Mouse (Mus musculus) urinary bladder, postnatal 10 days (tissue): ENCODE results near the gene Tmem62.
"Not testable (repeated sequence)": the region's sequence is repeated elsewhere in the genome, so short reads cannot be mapped to it uniquely, and the experiment has no call there.

Experiments used
- DNase-seq: peaks from one replicate; pipeline ENCODE4 v3.0.0; 2022; ENCODE audit warnings: low spot score

Tmem62 gene

GRCm38 (mm10) chr2:120976990-120977925 lies at the start of gene Tmem62:
Gene Tmem62 (plus strand): TSS chr2:120977017.
- DNase-seq: no peak

DNA sequence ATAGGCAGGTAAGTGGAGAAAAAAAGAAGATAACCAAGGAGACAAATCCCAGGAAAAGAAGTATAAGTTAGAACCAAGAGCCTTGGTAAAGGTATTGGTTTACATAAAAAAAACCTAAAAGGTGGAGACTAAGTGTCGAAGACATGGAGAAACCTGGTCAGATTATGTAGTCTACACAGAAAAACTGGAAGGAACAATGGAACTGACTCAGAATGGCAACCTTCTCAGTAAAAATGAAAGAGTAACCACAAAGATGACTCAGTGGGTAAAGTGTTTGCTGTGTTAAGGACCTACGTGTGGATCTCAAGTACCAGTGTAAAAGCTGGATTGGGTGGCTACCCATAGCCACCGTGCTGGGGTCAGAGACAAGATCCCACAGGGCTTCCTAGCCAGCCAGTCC lies 43.8 kb upstream of the Tmem62 start:
- DNase-seq: no peak

- DNase-seq: no peak
Measured at GRCm38 (mm10) chr2:120951208-120951607, 25.6 kb upstream of the Tmem62 start.

DNA sequence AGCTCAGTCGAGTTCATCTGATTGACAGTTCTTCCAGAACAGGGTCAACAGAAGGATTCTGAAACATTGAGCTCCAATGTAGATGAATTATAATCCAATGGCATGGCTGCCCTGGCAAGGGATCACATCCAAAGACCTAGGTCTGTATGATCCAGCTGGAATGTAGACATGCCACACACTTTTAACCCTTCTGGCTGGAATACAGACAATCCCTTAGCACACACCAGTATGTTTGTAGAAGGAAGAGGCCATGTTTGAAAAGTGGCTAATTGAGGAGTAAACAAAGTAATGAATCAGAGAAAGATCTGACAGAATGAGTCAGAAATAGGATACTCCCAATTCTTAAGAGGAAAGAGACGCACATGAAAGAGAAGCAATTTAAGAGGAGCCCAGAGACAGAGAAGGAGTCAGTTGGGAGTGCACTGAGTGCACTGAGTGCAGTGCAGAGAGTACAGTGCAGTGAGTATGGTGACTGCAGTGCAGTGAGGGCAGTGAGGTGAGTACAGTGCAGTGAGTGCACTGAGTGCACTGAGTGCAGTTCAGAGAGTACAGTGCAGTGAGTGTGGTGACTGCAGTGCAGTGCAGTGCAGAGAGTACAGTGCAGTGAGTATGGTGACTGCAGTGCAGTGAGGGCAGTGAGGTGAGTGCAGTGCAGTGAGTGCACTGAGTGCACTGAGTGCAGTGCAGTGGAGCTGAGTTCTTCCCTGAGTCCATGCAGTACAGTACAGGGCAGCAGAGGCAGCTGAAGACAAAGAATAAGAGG lies 24.5 kb upstream of the Tmem62 start:
- no peak for DNase-seq

DNA sequence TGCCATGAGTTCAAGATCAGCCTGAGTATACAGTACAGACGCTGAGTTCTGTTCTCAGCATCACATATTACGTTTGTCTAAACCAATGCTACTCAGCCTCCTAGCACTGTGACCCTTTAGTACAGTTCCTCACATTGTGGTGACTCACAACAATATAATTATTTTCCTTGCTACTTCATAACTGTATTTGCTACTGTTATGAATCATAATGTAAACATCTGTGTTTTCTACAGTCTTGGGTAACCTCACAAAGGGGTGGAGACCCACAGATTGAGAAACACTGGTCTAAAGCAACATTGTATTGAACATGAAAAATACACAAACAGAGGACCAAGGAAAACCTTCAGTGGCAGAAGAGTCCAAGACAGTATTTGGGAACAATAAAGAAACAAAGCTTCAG lies 17.5 kb upstream of the Tmem62 start:
- no peak for DNase-seq

GRCm38 (mm10) chr2:120959827-120960226 lies 17.0 kb upstream of the Tmem62 start:
- DNase-seq: no peak

GRCm38 (mm10) chr2:120960261-120960660 lies 16.6 kb upstream of the Tmem62 start:
- no peak for DNase-seq

DNA sequence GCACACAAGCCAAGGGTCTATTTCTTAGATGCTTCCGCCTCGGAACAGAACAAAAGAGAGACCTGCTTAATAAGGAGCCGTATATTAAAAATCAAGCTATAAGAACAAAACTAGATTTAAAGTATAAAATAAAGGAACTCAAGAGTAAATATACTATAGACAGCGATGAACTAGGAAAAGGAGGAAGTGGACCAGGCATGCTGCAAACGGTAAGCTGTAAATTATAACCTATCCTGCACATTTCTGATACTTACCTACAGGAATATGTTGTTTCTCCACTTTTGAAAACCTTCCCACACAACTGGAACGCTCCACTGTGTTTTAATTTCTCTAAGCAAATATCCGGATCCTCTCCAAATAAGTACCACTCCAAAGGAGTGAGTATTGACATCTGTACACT lies 13.7 kb upstream of the Tmem62 start:
- no peak for DNase-seq

DNA sequence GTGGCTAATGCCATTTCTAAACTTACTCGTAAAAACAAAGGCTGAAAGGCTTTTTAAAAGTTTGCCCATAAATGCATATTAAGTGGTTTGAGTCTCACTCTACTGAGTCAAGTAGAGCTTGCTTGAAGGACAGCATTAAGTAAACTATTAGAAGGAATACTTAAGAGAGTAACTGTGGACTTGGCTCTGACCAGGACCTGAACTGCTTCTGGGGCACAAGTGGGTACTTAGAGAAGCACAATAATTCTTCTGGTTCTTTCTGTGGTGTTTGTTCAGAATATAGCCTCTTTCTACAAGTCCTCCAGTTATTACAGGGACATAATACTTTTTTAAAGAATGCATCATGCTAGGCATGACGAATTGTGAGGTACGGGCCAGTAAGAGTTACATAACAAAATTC lies 11.3 kb upstream of the Tmem62 start:
- DNase-seq: no peak

DNA sequence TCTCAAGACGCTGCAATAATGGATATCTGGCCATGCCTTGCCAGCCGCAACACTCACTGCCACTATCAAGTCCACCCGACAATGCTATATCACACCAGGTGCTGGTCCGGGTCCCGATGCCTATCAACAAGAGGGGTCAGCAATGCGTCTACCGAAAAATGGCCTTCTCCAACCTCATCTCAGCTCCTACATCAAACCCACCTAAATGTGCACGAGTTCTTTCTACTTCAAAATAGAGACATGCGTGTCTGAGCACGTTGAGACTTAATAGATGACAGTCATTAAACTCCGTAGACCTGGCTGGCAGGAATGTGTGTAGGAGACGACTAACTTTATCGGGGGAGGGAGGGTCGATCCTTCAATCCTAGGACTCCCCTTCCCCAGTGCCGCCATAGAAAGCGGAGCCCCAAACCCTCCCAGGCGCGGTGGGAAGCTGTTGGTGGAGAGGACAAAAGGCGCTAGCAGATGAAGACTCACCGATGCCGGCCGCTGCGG lies 6.7 kb upstream of the Tmem62 start:
- DNase-seq: no peak

DNA sequence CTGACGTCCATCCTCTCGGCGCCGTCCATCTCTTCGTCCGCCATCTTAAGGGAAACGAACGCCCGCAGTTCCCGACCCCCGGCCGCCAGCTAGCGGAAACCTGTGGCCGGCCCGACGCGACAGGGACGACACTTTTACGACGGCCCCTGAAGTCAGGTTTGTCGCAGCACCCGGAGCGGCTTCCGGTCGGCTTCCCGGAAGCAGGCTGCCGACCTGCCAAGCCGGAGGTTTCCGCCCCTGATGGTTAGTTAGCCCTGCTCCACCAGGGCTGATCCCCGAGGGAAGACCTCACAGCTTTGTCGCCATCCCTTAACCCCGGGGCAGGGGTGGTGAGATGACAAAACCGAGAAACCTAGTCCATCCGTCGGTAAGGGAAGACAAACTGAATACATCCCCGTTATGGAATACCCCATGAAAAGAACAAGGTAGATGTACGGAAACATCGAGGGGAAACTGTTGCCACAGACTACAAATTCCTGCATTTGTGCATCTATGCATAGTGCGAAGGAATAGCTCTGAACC lies 6.2 kb upstream of the Tmem62 start, which contains the start of gene Ubr1:
Ubr1 (minus strand) TSS at position 157 of the 522 bp plus-strand sequence.
- DNase-seq: peak; percentile 25

GRCm38 (mm10) chr2:120971766-120972165 lies 5.1 kb upstream of the Tmem62 start:
- no peak for DNase-seq

DNA sequence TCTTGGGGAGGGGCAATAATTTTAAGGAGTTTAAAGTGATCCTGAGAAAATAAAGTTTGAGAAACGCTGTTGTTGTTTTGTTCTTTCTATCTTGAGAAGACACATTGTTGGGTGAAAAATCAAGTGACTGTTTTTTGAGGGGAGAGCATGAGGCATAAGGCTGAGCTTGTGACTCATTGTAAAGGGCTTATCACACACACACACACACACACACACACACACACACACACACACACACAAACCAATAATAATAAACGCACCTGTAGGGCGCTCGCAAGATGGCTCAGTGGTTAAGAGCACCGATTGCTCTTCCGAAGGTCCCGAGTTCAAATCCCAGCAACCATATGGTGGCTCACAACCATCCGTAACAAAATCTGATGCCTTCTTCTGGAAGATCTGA lies 4.6 kb upstream of the Tmem62 start:
- DNase-seq: not testable (repeated sequence)

DNA sequence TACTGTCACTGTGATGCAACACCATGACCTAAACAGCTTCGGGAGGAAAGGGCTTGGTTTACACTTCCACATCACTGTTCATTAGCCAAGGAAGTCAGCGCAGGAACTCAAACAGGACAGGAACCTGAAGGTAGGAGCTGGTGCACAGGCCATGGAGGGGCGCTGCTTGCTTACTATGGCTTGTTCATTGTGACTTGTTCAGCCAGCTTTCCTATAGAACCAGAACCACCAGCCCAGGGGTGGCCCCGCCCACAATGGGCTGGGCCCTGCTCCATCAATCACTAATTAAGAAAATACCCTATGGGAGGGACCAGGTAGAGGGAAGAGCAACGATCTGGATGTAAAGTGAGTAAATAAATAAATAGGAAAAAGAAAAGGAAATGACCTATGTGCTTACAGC lies 3.9 kb upstream of the Tmem62 start:
- no peak for DNase-seq

DNA sequence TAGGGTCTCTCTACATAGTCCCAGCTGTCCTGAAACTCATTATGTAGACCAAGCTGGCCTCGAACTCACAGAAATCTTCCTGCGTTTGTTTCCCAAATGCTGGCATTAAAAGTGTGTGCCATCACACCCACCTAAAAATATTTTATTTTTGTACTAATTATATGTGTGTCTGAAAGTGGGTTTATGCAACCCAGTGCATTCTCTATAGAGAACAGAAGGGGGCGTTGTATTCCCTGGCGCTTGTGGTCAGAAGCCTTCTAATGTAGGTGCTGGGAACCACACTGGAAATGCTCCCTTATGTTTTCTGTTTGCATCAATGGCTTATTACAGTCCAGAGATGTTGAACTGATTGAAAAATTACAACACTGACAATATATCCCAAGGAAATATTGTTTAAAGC lies 509 bp upstream of the Tmem62 start:
- DNase-seq: no peak

DNA sequence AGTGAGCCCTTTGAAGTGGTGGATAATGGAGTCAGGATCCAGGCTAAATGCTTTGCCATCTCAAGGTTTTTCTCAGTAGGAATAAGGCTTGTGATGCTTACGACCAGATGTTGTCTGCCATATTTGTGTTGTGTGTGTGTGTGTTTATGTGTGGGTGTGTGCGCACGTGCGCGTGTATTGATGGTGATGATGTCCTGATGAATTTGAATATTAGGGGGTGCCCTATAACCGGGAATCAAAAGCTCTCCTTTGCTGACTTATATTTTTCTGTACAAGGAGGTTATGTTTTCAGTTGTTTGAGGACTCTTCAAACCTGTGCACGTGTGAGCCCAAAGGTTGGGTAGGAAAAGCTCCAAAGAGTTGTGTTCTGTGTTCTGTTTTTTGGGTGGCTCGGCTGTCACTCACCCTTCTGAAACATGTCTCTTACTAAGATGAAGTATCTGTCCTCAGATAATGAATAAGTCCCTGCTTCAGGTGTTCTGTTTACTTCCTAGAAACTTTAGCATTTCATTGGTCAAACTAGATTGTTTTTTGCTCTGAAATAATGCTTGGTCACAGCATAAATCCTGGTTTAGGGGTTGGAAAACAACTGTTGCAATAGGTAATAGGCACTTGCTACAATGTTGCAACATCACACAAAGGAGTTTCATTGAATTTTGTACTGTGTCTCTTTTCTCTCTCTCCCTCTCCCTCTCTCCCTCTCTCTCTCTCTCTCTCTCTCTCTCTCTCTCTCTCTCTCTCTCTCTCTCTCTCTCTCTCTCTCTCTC lies 1.3 kb downstream of the Tmem62 start:
- DNase-seq: no peak

DNA sequence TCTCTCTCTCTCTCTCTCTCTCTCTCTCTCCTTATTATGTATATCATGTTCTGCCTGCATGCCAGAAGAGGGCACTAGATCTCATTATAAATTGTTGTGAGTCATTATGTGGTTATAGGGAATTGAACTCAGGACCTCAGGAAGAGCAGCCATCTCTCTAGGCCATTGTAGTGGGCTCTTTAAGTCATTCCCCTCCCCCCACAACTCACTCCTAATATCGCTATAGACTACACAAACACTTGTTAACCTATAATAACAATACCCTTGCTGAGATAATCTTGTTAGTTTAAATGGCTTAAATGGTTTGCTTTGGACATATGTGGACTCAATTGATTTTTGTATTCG lies 1.8 kb downstream of the Tmem62 start:
- DNase-seq: no peak

- DNase-seq: no peak
Measured at GRCm38 (mm10) chr2:120979819-120980218, 3.0 kb downstream of the Tmem62 start.

DNA sequence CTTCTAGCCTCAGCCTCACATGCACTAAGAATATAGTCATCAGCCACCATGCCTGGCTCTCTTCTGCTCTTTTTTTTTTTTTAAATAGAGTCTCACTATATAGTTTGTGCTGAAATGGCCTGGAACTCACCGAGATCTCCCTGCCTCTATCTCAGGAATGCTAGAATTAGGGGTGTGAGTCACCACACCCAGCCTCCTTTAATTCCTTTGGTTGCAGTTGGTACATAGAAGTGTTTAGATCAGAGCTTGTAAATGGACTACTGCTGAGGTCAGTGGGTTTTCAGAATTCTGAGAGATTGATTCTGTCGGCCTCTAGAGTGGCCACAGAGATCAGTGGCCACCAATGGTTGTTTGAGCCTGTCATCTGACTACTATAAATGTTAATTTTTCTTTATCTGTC lies 4.0 kb downstream of the Tmem62 start:
- DNase-seq: no peak

DNA sequence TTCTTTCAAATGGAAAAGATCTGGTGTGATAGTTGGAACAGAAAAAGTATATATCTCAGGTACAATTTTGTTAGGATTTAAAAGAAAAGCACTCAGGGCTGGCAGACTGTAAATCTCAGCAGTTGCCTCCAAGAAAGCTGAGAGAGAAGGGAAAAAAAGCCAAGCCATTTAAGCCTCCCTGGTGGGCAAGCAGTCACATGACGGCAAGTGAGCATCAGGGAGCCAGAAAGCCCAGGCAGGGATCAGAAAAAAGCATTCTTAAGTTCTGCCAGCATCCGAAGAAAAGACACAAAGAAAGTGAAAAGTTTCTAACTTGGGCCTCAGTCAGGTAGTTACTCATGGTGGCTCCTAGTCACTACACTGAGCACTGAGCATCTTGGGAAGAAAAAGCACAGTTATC lies 6.8 kb downstream of the Tmem62 start:
- no peak for DNase-seq

- DNase-seq: no peak
Measured at GRCm38 (mm10) chr2:120985241-120985640, 8.4 kb downstream of the Tmem62 start.

DNA sequence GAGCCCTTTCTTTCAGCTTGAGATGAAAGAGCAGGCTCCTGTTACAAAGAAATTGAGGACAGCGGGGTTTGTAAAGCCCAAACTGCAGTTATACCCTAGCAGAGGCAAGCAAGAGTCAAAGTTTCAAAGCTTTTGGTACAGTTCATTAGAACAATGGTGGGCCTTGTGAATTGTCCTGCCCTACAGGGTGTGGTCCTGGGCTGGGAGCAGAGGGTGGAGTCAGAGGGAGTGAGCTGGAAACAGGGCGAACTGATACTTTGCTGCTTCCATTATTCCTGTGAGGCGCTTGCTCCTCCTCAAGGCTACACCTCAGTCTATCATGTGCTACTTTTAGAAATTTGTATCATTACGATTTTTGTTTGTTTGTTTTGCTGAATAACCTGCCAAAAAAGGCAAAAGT lies 14.4 kb downstream of the Tmem62 start:
- DNase-seq: no peak
